Mouse (Mus musculus): Measurements from ENCODE around the gene Grap. TPM values are rescaled to one million over a fixed set of nuclear protein-coding genes. Genes with fewer than 3 reads are reported as not detected.
"Not testable (repeated sequence)": the region's sequence is repeated elsewhere in the genome, so short reads cannot be mapped to it uniquely, and the experiment has no call there.

Grap gene
- total RNA-seq (2017): 85.2 and 100 TPM in 2 replicates

- ATAC-seq (ENCODE audit: extremely low read depth, insufficient number of reproducible peaks, low FRiP score, poor library complexity, severe bottlenecking): peak; percentile 84
These were observed at the start of gene Grap for GRCm38 (mm10) chr11:61652686-61653447. TSS of gene Grap (plus strand) at chr11:61653265.

DNA sequence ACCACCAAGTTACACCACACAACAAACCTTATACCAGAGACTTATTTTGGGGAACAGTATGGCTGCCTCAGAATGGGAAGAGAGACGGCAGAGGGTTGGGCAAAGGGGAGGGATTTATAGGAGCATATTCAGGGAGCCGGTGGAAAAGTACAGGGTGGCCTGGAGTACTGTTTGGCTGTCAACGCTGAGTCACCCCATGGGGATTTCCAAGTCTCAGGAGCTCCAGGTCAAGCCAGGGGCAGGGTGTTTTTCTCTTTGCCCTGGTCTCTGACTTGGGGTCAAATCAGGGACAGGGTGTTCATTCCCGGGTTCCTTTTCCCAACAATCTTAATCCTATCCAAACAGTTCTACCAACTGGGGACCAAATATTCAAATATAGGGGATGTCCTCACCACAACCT is 45.0 kb upstream of the Grap start:
- no peak for ATAC-seq (ENCODE audit: extremely low read depth, insufficient number of reproducible peaks, low FRiP score, poor library complexity, severe bottlenecking)

DNA sequence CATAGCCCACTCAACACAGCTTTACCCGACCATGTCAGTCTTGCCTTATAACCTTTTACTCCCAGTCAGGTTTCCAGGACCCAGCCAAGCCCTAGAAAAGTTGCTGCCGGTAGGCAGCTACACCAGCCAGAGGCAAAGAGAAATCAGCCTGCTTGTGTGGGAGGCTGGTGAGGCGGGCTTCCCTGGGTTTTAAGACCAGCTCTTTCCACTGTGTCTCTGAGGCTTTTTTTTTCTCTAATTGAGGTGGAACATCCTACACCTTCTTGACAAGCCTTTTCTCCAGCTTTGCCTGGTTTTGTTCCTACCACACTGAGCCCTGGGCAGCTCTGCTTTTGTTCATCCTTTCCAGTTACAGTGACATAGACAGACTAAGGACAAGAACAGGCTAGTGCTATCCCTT is 41.9 kb upstream of the Grap start:
- no peak for ATAC-seq (ENCODE audit: extremely low read depth, insufficient number of reproducible peaks, low FRiP score, poor library complexity, severe bottlenecking)

- no peak for ATAC-seq (ENCODE audit: extremely low read depth, insufficient number of reproducible peaks, low FRiP score, poor library complexity, severe bottlenecking)
These were observed 40.9 kb upstream of the Grap start for GRCm38 (mm10) chr11:61612116-61612635.

DNA sequence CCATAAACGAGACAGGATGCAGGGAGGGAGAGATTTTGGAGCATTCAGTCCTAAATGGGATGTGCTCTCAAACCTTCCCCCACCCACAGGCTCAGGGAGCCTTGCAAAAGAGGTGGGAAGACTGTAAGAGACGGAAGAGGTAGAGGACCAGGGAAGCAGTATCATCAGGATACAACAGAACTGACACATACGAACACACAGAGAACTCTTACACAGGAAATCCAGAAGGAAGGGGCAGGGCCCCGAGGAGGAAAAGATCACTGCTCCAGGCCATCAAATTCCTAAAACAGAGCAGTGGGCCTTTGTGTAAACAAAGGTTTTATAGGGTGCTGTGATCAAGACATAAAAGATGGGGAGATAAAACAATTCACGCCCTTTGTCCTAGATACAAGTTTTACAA is 38.7 kb upstream of the Grap start:
- no peak for ATAC-seq (ENCODE audit: extremely low read depth, insufficient number of reproducible peaks, low FRiP score, poor library complexity, severe bottlenecking)

- ATAC-seq (ENCODE audit: extremely low read depth, insufficient number of reproducible peaks, low FRiP score, poor library complexity, severe bottlenecking): no peak
These were observed 37.2 kb upstream of the Grap start for GRCm38 (mm10) chr11:61615686-61616522.

DNA sequence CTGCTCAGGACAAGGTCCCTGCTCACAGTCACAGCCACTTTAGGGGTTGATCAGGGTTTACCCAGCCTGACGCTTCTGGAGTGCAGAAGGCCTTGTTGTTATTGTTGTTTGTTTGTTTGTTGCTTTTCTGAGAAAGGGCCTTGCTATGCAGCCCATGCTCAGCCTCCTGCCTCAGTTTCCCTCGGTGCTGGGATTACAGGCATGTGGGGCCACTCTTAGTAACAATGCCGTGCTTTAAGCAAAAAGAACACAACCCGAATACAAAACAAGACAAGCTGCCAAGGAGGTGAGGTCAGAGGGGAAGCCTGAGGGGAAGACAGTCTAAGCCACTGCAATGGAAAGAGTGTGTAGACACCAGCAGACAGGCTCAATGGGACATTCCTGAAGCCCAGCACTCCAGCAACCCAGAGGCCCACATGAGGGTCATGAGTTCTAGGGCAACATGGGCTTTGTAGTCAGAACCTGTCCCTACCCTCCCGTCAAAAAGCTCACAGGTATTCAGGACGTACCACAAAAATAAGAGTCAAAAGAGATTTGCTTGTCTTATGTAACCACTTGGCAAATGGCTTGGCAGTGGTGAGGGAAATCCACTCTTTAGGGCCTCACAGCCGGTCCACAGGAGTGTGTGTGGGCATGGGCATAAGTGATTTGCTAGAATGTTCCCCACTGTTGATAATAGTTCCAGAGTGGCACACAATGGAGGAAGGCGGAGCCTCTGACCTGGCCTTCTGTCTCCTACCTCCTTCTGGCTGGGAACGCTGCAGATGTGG is 36.4 kb upstream of the Grap start:
- ATAC-seq (ENCODE audit: extremely low read depth, insufficient number of reproducible peaks, low FRiP score, poor library complexity, severe bottlenecking): no peak

GRCm38 (mm10) chr11:61617293-61617975 is 35.6 kb upstream of the Grap start:
- no peak for ATAC-seq (ENCODE audit: extremely low read depth, insufficient number of reproducible peaks, low FRiP score, poor library complexity, severe bottlenecking)

DNA sequence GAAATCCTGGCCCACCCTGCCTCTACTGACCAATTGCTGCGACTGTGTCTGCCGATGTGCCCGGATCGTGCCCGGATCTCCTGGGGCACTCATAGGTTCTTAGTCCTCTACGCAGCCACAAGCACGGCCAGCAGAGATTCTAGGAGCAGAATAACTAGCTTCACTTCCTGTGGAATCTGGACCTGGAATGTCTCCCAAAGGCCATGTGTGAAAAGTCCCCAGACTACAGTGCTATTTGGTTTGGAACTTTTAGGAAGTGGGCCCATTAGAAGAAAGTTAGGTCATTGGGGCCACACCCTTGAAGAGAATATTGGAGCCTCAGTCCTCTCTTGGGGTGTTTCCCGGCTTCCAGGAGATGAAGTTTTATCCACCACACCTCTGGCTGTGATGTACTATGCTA is 34.9 kb upstream of the Grap start:
- no peak for ATAC-seq (ENCODE audit: extremely low read depth, insufficient number of reproducible peaks, low FRiP score, poor library complexity, severe bottlenecking)

DNA sequence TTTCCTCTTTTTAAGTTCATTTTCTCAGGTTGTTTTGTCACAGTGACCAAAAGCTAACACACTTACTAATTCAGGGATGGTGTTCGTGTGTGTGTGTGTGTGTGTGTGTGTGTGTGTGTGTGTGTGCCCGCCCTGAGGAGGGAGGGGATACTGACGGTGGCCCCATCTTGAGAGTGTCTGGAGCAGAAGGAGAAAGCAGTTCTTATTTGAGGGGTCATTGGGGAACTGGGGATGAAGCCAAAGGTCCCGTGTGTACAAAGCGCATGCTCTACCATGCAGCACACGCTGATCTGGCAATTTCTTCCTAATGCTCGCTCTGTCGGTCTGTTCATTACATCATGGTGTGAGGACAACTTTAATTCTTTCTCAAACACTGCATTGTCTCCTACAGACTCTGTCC is 34.5 kb upstream of the Grap start:
- ATAC-seq (ENCODE audit: extremely low read depth, insufficient number of reproducible peaks, low FRiP score, poor library complexity, severe bottlenecking): no peak

DNA sequence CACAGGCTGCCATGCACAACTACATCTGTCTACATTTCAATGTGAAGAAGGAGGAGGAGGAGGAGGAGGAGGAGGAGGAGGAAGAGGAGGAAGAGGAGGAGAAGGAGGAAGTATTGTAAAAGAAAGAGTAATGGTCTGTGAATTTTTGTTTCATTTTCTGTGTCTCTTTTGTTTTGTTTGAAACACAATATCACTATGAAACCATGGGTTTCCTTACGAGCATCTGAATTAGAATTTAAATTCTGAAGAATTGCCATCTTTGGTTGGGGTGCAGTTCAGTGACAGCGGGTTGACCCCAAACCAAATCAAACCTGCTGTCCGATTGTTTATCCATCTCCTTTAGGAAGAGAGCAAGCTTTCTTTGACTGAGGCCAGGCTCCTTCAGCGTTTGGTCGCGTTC is 33.7 kb upstream of the Grap start:
- no peak for ATAC-seq (ENCODE audit: extremely low read depth, insufficient number of reproducible peaks, low FRiP score, poor library complexity, severe bottlenecking)

DNA sequence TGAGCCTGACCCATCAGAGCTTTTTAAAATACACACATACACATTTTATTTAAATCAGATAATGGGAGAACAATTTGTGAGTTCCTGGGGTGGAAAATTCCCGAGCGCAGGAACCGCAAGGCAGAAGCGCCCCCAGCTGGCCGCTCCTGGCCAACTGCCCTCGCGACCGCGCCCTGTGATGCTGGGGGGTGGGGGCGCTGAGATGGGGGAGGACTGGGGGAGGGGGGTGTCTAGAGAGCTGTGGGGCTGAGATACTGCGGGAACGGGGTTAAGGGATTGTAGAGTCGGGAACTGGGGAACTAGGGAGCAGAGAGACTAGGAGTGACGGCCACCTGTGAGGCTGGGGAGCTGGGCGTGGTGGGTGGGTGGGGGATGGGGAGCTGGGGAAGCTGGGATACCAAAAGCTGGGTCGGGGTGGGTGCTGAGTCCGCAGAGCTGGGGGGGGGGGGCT is 33.2 kb upstream of the Grap start:
- ATAC-seq (ENCODE audit: extremely low read depth, insufficient number of reproducible peaks, low FRiP score, poor library complexity, severe bottlenecking): no peak

DNA sequence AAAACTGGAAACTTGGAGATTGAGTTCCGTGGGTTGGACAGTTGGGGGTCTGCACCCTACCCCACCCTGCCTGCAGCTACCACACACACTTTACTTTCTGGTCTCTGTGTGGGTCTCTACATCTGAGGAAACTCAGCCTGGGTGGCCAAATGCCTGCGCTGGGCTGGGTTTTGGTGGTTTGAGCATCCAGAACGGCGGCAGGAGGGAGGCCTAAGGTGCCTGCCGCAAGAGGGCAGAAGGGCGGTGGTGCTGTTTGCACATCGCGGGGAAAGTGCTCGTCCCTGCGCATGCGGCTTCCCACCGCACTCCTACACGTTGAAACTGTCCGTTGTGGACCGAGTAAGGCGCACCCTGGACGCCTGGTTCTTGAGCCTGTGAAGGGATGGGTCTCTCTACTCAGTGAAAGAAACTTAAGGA is 32.8 kb upstream of the Grap start:
- ATAC-seq (ENCODE audit: extremely low read depth, insufficient number of reproducible peaks, low FRiP score, poor library complexity, severe bottlenecking): peak; percentile 57

GRCm38 (mm10) chr11:61620762-61621161 is 32.3 kb upstream of the Grap start:
- ATAC-seq (ENCODE audit: extremely low read depth, insufficient number of reproducible peaks, low FRiP score, poor library complexity, severe bottlenecking): no peak

DNA sequence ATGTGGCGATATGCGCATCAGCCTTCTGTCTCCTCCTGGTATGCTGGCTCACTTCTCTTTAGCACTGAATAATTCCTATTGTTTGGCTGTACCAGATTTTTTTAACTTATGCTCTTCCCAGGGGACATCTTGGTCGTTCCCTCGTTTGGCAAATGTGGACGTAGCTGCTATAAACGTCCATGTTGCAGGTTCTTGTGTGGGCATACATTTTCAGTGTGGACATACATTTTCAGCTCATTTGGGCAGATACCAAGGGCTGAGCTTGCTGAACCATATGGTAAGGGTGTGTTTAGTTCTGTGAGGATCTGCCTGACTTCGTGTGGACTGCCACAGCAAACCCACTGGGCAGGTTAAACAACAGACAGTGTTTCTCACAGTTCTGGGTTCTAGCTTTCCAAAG is 27.9 kb upstream of the Grap start:
- ATAC-seq (ENCODE audit: extremely low read depth, insufficient number of reproducible peaks, low FRiP score, poor library complexity, severe bottlenecking): no peak

DNA sequence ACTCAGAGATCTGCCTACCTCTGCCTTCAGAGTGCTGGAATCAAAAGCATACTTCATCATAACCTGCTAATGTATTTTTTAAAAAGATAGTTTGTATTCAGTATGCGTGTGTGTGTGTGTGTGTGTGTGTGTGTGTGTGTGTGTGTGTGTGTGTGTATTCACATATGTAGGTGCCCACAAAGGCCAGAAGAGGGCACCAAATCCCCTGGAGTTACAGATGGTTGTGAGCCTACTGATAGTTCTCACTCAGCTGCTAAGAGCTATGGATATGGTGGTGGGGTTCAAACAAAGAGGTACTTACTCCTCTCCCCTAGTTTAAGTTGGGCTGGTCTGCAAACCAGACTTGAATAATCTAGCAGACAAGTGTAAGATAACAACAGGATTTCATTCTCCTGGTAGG is 26.6 kb upstream of the Grap start:
- no peak for ATAC-seq (ENCODE audit: extremely low read depth, insufficient number of reproducible peaks, low FRiP score, poor library complexity, severe bottlenecking)

- peak; percentile 74; the same call in 1 of the 2 replicates for ATAC-seq (ENCODE audit: extremely low read depth, insufficient number of reproducible peaks, low FRiP score, poor library complexity, severe bottlenecking)
These were observed 23.4 kb upstream of the Grap start for GRCm38 (mm10) chr11:61629621-61630020.

DNA sequence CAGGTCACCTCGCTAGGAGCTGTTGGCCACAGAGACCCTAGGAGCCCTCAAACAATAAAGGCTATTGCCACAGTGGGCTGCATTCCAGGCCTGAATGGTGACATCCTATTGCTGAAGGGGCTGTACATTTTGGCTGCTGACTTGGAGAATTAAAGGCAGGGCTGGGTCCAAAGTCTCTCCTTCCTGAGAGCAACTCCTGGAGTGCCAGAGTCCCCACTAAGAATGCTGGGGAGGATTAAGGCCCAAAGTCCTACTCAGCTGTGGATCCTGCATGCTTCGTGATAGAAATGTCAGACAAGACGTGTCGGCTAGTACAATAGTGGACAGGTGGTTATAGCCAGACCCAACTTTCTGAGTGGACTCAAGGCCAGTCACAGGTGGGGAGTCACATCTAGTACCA is 16.8 kb upstream of the Grap start:
- ATAC-seq (ENCODE audit: extremely low read depth, insufficient number of reproducible peaks, low FRiP score, poor library complexity, severe bottlenecking): not testable (repeated sequence)

DNA sequence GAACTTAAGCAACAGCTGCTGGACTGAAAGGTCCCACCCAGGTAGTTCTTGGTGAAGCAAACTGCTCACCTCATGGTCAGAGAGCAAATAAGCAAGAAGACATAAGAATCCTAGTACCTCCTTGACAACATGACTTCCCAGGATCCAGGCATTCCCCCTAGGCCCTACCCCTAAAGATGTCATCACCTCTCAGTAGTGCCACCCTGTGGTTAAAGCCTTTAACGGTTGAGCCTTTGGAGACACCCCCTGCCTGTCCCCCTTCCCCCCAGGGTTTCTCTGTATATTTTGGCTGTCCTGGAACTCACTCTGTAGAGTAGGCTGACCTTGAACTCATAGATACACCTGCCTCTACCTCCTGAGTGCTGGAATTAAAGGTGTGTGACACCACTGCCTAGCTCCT is 15.7 kb upstream of the Grap start:
- ATAC-seq (ENCODE audit: extremely low read depth, insufficient number of reproducible peaks, low FRiP score, poor library complexity, severe bottlenecking): no peak

Data from neutrophil, adult 5-6 weeks (primary cell).